Mouse (Mus musculus): ENCODE data around the gene Tdrd12.

DNA sequence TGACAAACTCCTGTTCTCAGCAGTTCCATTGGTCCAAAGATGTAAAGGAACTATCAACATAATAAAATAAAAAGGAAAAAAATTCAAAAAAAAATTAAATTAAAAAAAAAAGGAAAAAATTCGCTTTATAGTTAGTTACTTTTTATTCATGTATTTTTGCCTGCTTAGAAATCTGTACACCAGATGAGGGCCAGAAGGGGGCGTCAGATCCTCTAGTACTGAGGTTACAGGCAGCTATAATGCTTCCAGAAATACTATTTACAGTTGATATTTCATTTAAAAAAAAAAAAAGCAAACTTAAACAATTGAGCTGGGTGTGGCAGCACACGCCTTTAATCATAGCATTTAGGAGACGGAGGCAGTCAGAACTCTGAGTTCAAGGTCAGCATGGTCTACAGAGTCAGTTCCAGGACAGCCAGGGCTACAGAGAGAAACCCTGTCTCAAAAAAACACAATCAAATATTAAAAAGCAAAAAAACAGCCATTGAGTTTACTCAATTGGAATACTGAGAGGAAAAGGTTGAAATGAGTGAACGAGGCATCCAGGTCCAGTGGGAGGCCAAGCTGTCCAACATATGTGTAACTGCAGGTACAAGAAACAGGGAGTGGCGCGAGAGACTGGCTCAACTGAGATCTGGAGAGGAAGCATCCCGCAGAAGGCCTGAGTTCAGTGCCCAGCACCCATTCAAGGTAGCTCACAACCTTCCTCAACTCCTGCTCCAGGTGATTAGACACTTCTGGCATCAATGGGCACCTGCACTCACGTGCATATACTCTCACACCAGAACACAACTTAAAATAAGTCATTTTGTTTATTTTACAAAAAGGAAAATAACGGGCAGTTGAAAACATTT lies 16.4 kb upstream of the Tdrd12 start:
- no peak for TF ChIP-seq ZNF384 (IDR thresholded peaks at IDR 0.05; ENCODE audit: low read depth, low read length)
- no peak for TF ChIP-seq CHD2 (IDR thresholded peaks at IDR 0.05; ENCODE audit: low read depth, low read length)
- TF ChIP-seq MAFK (IDR thresholded peaks at IDR 0.05; ENCODE audit: insufficient read depth, low read depth, low read length) = no peak
- TF ChIP-seq HCFC1 (IDR thresholded peaks at IDR 0.05; ENCODE audit: borderline replicate concordance, insufficient read depth, low read length) = no peak
- TF ChIP-seq ZC3H11A (IDR thresholded peaks at IDR 0.05; ENCODE audit: borderline replicate concordance, low read depth, low read length) = no peak

Data from ES-E14 (cell line).